Mouse (Mus musculus) T-cell, adult 66 days (primary cell): ENCODE data around the gene Tgfb2. TPM values are rescaled to one million over a fixed set of nuclear protein-coding genes. Genes with fewer than 3 reads are reported as not detected.

Experiments
- total RNA-seq, 2 experiments: library from RNA; stranded (reverse); gene quantifications; 3 replicates in 1 of 2; 4 replicates in 1 of 2; pipeline ENCODE4 v1.2.4; 2023

The Tgfb2 gene
- 1 to 10 TPM in 1 of 2 experiments, under 1 TPM in 1; 0.33 to 2.6 TPM for total RNA-seq

GRCm38 (mm10) chr1:186705915-186706248 is at the start of gene Tgfb2:
Gene Tgfb2 (minus strand): TSS chr1:186705989.

DNA sequence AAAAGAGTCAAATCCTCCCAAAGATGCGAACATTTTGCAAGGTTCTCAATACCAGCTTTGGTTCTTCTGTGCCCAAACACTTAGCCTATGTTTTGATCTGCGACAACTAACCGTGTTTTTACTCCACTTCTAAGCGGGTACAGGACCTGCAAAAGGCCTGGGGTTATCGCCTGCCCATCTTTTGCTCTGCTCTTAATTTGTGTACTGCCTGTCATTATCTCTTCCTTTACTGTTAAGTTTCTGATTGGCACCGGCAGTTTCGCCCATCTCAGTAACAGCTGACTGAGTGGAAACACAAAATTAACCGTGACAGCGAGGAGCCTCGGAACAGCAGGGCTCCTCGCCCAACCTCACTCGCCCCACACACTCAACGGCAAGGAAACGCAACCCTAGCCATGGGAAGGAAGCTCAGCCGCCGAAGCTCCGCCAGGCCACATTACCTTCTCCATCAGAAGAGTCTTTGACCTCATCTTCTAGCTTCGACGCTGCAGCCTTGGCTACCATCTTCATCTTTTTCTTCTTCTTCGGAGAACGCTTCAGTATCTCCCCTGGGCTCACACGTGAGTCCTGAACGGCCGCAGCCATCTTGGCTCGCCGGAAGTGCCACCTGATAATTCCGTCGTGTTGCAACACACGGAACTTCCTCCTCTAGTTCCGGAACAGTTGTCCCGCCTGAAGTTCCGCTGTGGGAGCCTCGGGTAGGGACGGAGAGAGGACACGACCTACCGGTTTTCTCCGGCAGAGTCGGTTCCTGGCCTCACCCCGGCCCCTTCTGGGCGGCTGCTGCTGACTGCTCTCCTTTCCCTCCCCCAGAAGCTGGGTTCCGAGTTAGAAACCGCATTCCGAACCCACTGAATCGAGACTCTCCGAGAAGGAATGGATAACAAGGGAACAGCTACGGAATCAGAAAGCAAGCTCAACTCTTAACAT is 43.2 kb upstream of the Tgfb2 start, which contains the start of gene Rrp15:
Rrp15 (minus strand) TSS at position 635 of the 930 bp plus-strand sequence.

Other genes with a start within 250 kb of the Tgfb2 start
- gene Rrp15, start 43.4 kb upstream of the Tgfb2 start, total RNA-seq, result 10 to 100 TPM; 26.9 to 36.2 TPM